Mouse (Mus musculus): Measurements from ENCODE around the gene Cryba2.

Gene Cryba2

DNA sequence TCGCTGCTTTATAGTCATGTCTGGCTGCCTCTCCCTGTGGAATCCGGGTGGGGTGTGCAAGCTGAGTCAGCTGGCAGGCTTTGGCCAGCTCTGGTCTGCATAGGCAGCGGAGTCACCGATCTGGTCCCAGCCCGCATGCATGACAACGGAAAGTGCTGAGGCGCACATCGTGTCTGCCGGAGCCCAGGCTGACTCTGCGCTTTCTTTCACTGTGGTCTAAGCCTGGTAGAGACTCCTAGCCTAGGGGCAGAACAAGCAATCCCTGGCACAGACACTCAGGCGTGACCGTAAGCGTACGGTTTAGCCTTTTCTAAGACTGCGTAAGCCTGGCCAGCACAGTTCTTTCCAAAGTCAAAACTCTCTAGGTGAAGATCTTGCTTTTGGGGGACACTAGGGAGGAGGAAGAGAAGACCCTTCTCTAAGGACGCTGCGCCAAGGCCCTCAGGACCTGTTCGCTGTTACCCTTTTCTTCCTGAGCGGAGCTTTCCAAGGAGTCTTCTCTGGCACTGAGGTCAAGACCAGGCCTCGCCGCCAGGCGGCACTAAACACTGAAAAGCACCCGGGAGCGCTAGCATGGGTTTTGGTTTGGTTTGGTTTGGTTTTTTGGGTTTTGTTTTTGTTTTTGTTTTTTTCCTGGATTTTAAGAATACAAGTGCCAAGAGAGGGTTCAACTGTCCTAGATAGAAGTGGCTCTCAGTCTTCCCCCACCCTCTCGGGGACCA, at the start of gene Cryba2:
Cryba2 (minus strand) TSS at position 10 of the 722 bp plus-strand sequence.
- no peak for DNase-seq

DNA sequence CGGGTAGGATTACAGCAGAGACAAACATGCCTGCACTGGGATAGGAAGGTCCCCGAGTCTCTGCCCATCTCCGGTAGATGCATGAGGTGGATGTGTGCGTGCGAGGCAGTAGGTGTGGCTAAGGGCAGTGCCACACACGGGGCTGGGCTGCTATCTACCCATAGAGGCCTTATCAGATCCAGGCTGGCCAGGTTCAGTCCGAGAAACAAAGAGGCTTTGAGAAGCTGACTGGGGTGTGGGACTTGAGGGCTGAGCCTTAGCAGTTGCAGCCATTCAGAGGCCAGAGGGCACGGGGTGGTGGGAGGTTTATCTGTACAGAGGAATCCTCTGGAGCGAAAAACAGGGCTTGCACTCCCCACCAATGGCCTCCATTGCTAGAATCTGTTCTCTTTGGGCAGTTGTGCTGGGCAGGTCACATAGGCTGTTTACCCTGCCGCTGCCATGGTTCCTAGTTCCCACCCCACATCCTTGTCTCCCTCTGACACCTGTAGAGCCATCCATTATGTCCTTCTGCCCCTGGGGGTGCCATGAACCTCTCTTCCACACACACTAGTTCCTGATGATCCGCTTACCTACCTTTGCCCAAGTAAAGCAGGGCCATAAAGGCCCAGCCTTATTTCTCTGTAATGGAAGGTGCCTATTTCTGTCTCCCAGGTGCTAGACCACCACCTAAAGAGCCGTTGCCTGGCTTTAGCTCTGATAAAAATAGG, 48.9 kb upstream of the Cryba2 start:
- no peak for DNase-seq

DNA sequence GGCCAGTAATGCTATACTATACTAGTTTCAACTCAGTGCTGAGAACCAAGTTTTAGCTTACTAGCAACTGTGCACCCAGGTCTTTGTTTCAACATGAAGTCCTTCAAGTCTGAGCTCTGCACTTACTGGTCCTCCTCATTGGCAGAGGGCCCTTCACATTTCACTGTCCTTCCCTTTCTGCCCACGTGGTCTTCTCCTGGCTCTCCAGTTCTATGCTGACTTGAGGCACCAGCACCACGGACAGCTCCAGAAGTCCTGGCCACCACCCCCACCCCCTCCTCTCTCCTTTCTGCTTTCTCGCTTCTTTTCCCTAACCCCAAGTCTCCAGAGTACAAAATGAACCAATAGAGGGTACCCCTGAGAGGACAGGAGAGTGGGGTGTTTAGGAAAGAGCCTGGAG, 46.8 kb upstream of the Cryba2 start:
- DNase-seq, result no peak

DNA sequence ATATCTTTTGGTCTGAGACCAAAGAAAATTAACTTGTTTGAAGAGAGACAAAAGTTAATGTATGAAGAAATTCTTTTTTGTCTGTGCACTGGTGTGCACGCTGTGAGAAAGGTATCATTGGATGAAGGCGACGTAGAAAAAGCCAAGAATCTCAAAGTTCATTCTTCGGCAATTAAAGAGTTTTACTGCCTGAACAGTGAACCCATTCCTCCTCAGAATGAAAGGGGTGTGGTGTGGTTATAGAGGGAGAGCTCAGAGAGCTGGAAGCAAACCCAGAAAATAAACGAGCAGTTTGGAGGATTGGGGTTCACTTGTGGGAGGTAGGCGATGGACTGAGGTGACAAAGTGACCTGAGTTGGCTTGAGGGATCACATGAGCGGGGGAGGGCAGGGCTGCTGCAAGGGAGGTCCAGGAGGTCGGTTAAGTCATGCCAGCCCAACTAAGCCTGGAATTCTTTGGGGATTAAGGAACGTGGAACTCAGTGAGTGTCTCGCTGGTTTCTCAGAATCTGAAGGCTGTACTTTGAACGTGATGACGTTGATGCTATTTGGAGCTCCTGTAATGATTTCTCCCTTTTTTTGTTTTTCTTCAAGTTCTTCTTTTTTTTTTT, 43.4 kb upstream of the Cryba2 start:
- no peak for DNase-seq

DNA sequence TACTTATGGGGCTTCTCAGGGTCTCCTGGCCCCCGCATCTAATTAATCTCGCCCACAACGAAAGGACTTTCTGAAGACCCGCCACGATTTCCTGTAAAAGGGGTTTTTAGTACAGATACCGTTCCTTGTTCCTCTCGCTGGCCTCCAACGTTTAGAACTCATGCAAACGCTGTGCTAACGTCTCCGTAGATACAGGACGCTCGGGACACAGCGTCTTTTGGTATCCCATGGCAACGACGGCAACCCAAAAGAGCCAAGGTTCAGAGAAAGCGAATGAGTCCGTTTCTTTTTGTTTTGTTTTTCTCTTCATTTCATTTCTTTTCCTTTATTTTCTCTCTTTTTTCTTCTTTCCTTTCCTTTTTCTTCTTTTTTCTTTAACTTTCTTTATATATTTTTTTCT, 42.5 kb upstream of the Cryba2 start, which contains the start of gene Cfap65:
Cfap65 (minus strand) TSS at position 198 of the 400 bp plus-strand sequence.
- DNase-seq, result no peak

DNA sequence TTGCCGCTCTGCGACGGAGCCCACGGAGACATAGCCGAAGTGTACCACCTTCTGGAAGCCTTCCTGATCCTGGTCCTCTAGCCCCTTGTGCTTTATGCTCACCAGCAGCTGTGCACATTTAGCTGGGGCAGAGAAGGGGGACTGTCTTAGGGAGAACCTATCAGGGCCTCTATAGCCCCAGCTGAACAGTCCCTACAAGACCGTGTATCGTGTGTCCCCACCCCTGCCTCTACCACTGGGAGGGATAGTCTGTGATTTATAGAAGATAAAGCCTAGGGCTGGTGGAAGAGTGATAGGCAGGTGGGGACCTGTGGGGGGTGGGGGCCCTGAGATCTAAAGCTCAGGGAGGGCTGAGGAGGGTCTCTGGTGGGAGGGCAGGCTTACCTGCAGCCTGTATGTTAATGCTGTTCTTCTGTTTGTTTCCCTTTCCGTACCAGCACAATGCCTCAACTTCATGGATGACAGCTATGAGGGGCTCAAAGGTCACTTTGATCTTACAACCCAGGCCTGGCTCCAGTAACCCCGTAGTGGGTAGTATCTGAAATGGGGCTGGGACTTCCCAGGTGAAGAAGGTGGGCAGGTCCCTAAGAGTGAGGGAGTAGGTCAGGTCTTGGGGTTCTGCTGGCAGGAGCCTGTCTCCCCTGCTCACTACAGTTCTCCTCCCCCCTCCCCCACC, 34.8 kb upstream of the Cryba2 start:
- no peak for DNase-seq

DNA sequence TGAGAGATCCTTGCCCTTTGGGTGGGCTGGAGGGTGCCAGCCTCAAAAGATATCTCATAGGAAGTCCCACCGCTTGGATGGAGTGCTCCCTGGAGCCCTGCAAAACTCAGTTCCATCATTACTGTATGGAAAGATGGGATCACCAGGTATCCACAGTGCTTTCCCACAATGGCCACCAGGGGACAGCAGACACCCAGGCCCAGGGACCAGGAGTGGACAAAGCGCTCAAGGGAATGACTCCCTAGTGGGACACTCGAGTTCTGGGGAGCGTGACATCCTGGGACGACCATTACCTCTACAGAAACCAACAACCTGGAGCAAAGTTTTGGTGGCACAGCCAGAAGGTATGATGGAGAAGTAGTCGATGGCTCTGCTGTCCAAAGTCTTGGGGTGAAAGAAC, 33.8 kb upstream of the Cryba2 start:
- DNase-seq, result no peak

DNA sequence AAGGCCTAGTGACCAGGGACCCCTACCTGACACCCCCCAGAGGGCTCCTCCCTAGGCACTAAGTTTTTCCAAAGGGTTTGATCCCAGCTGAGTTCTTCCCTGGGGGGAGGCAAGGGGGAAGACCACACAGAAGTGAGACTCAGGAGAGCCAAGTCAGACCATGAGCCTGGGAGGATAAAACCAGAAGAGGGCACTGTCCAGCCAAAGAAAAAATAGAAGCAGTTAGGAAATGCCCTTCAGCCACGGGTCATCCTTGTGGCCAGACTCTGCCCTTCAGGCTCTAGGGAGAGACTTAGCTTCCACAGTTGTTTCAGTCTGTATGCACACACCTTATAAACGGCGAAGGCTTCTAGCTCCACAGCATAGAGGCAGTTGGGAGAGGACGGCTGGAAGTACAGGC, 31.5 kb upstream of the Cryba2 start:
- DNase-seq, result no peak

DNA sequence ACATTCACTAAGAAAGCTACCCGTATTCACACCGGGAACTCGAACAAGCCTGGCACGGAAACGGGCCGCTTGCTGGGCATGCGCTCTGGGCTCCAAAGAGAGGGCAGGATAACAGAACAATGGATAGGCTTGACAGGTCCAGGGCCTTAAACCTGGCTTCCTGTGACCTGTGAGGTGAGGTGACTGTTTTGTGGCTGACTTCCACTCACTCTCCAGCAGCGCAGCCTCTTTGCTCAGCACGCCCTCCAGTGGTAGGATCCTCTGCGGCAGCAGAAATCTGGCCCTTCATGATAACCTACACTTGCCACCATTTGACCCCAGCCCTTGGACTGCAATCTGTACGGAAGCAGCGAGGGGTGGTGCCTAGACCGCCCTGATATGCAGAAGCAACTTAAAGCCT, 22.8 kb upstream of the Cryba2 start:
- no peak for DNase-seq

DNA sequence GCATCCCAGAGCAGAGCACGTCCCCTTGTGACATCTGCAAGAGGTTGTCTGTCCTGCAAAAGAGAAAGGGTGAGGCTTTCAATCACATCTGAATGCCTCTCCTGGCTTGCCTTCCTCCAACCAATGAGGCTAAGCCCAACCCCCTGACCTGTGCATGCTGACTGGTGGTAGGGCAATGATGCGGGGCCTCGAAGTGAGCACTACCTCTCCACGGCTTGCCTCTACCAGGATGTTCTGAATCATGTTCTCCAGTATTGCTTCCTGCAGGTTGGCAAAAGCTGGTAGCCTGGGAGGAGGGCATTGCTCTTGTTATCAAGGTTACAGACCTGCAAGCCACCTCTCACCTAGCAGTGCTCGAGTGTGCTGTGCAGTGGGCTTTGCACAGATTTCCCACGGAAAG, 9.2 kb upstream of the Cryba2 start:
- no peak for DNase-seq

DNA sequence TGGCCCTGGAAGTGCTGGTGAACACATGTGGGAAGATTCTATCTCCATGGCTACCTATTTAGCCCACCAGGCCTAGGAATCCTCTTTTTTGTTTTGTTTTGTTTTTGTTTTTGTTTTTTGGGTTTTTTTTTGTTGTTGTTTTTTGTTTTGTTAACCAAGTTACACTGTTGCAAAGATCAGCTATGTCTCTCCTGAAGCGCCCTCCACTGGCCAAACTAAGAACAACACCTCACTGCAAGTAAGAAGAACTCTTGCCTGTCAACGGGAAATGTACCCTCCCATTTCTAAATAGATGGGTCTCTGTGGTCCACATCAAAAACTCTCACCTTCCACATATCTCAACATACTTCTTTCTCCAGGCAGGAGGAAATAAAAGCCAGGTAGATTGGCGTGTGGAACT, 8.7 kb upstream of the Cryba2 start:
- DNase-seq, result no peak

DNA sequence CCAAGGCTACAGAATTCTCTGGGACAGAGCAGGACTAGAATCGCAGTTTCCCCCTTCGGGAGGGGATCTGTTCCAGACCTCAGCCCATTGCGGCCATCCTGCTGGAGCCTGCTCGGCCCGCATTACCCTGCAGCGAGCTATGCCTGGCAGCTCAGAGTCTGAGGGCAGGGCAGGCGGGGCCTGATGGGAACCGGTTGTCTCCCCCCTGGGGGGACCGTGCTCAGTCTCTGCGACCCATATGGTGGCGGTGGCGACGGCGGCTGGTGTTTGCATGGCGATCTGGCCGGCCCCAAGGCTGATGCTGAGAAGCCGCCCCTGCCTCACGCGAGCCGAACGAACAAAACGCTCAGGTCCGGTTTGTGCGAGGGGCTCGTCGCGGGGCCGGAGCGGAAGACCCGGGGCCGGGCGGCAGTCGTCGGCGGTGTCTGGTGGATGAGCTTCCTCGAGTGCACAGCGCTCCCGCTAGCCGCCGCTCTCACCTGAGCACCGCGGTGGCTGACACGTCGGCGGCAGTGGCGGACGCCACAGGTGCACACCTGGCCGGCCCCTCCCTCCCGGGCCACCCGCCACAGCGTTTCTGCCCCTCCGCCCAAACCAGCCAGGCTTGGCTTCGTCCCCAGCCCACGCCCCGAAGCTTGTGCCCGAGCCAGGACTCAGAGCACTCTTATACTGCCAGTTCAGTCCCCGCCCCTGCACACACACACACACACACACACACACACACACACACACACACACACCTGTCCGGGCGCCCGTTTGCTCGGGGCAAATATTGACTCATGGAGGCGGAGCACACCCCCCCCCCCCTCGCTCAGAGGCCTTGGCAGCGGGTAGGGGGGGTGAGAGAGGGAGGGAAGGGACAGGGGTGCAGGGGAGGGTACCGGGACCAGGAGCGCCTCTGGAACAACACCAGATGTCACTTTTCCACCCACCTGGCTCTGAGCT, 7.7 kb upstream of the Cryba2 start:
- no peak for DNase-seq

DNA sequence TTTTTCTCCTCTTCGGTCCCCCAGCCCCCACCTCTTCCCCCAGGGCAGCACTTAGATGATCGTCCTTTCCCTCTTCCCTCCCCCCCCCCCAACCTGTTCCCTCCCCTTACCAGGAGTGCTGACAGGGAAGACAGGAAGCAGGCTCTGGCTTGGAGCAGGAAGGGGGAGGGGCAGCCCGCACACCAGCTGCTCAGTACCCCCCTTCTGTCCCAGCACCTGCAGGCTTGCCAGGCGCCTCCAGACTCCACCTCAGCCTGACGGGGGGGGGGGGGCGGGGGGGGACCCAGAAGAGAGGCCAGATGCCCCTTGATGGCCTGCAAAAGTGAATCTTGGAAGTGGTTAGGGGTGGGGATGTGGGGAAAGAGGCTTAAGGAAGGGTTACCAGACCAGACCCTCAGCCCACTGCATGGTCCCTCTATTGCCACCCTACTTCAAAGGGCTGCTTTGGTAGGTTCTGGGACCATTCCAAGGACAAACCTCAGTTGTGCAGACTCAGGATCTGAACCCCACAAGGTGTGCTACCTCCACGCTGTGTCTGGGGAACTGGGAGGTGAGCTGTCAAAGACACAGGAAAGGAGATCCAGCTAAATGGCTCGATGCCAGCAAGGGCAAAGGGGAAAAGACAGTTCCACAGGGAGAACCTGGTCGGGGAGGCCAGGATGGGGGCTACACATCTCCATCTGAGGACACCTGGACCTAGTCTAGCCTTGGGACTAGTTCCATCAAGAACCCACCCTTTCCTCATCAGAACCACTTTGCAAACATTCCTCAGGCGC, 5.9 kb upstream of the Cryba2 start:
- no peak for DNase-seq

DNA sequence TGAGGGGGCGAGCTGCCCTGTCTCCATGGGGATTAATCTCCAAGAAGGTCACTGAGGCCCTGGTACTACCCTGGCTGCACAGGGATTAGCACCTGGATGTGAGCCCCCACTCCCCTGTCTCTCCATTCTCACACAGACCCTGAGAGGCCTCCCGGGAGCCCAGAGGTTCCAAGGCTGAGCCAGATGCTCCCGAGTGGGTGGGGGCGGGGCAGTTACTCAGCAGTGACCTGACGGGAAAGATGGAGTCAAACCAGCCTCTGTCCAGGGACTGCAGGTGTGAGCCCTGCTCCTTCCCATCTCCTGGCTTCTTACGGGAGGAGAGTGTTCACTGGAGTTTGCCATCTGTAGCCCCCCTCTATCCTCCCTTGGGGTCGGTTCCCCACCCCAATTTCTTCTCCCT, 5.0 kb upstream of the Cryba2 start:
- DNase-seq, result no peak

DNA sequence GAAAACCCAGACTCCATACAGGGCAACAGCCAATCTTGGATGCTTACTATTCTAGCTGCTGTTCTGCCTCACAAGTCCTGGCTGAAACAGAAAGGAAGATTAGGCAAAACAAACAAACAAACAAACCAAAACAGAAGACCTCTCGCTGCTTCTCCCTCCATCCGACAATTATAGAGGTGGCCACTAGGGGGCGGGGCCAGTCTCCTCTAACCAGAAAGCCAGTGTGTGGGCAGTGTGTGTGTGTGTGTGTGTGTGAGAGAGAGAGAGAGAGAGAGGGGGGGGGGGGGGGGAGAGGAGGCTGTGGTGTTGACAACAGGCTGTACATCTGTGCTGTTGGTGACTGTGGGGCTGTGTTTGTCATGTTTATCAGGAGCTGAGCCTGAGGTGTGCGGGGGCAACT, 2.0 kb upstream of the Cryba2 start:
- no peak for DNase-seq

DNA sequence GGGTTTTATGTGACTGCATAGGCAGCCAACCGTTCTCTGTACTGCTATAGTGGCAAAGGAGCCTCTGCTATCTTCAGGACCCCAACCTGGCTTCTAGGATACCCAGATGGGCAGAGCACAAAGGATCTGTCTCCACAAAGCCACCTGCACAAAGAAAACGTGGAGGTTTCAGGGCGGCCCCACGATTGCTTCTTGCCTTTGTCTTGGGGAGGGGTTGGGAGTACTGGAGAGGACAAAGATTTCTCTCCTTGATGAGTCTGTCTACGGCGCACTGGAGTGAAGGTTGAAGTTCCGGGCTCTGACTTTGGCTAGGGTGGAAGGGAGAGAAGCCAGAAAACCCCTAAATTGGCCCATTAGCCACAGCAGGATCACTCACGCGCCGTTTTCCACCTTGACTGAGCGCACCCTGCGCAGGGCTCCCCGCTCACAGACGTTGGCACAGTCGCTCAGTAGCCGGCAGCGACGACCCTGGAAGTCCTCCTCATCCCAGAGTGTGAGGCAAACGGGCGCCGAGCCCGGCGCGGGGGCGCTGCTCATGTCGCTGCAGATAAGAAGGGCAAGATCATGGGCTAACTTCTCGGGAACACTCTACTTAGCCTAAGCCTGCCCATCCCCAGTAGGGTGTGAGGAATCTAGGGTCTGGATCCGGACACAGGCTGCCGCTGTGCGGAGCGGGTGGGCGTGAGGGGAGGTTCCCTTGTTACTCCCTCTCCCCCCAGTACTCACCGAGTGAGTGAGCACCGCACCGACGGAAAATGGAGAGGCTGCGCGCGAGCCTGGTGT, 401 bp downstream of the Cryba2 start:
- no peak for DNase-seq

DNA sequence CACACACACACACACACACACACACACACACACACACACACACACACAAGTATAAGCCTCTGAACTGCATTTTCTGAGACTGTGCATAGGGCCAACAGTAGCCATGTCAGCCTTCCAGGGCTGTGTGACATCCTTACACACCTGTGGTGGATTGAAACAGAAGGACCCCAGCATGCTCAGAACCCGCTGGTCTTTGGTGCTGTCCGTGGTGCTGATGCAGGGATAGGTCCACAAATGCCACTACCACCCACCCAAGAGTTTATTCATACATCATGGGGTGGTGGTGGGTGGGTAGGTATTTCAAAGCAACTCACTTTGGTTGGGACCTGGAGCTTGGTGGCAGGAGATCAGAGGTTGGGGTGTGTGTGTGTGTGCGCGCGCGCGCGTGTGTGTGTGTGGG, 1.4 kb downstream of the Cryba2 start:
- DNase-seq, result no peak

DNA sequence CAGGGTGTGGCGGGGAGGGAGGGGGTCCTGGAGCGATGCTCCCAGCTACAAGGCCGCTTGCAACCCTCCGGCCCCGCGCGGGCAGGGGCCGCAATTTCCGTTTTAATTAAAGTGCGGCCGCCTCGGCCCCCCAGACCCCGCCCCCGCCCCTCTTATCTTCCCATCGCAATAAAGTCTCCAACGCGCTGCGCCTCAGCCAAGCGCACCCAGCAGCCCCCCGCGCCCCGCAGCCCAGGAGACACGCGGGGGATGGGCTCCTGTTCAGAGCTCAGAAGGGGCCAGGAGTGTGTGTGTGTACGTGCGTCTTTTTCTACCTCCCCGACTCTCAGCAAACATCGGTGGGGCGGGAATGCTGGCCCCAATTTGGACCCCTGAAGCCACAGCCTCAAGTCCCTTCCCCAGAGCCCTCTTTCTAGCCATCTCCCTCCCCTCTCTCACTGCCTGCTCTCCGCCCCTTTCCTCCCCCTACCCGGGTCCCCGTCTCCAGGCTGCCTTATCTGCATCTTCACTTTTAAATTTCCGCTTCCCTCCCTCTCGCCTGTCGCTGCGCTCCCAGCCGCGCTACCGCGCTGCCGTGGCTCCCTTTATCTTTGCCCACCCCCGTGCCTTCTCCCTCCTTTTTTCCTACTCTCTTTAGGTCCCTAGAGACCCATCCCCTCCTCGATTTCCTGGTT, 7.4 kb downstream of the Cryba2 start, which contains the start of gene Fev:
Fev (minus strand) TSS at position 51 of the 674 bp plus-strand sequence.
- DNase-seq, result no peak

DNA sequence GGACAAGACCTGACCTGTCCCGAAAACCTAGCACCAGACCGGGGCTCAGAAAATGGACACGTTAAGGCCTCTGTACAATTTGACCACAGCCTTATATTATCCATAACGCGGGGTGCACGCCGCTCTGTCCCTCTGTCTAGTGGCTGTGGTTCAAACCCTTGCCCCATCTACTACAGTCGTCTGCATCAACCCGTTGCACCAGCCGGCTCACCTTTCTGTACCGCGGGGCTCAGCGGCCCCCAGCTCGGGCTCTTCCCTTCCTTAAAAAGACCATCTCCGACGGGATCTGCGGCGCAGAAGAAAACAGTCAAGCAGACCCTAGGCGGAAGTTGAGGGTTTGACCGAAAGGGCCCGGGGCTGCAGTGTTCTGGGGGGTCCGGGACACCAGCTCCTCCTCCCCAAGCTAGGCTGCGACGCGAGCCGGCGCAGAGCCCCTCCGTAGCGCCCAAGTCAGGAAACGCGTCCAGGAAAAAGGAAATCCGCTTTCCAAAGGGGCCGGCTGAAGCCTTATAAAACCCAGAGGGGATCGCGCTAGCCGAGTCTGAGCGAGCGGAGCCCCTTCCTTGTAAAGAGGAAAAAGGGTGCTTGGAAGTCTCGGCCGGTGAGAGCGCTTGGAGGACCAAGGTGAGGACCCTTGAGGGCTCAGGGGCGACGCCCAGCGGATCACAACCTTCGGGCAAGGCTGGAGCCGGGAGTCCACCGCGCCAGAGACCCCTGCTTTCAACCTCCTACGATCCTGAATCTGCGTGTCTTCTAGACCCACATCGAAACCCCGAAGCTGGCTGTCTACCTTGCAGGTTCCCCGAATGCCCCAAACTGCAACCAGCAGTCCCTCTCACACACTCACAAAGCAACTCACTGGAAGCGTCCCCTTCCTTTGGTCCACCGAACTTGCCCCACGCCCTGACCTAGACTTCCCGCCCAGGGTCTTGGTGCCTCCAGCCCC, 8.5 kb downstream of the Cryba2 start:
- DNase-seq, result no peak
